Mouse (Mus musculus): ENCODE data around the gene Dst. TPM values are rescaled to one million over a fixed set of nuclear protein-coding genes. Genes with fewer than 3 reads are reported as not detected.

The Dst gene
- polyA plus RNA-seq, 1 experiment from 2014 or later = 63.1 TPM

DNA sequence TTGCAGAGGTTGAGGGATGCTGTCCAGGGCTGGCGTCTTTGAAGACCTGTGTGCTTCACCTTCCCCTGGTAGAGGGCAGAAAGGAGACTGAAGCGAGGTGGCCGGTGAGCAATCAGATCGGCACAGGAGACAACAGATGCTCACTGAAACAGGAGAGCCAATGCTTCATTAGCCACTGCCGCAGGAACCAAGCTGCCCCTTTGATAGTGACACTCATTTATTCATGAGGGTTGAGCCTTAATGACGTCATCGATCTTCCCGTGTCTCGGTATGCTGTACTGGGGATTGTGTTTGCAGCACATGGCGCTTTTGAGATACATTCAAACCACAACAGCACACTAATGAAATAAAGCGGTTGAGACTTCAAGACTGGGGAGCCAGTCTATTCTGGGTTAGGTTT, 250.8 kb downstream of the Dst start:
- Histone ChIP-seq H3K36me3 (replicated peaks; ENCODE audit: control insufficient read depth, insufficient read depth) (peaks cover 10% of the 10 kb centered on the region), H3K27me3 (ENCODE audit: control insufficient read depth, insufficient read depth, low read length) (no peaks in the 10 kb centered on the region), H3K27ac (no peak overlapping the region), H3K9me3 (ENCODE audit: control insufficient read depth, low read length) (no peaks in the 10 kb centered on the region), H3K4me3 (replicated peaks; ENCODE audit: low read length) (no peak overlapping the region), H3K4me2 (replicated peaks) (no peak overlapping the region), H3K4me1 (replicated peaks; ENCODE audit: control insufficient read depth, insufficient read depth, low read length) (no peaks in the 10 kb centered on the region), H3K9ac (no peak overlapping the region)
- DNase-seq (ENCODE audit: low spot score) (no peak), ATAC-seq (ENCODE audit: low FRiP score) (peak; percentile 73; the same call in 1 of the 2 replicates)
- WGBS = 33% methylated on average over 11 of the region's 11 CpGs

DNA sequence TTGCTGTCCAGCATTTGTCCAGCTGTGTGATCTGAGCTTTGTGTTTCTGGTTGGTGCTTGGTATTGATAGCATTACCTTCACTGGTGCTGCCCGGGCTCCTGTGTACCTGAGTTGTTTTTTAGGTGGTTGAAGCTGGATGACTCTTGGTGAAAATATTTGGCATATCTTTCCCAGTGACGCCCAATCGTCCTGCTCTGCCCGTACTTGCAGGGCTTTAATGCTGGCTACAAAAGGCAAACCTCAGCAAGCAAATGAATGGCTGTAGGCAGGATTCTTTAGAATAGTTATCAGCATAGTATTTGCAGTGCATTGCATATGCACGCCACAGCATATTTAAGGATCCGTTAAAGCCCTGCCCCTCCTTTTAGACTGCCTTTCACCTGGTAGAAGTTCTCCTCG, 251.9 kb downstream of the Dst start:
- no peaks in the 10 kb centered on the region for H3K4me1 ChIP-seq (replicated peaks; ENCODE audit: control insufficient read depth, insufficient read depth, low read length)
- WGBS = 94% methylated on average over 7 of the region's 7 CpGs

GRCm38 (mm10) chr1:34164616-34165295, 256.7 kb downstream of the Dst start:
- Histone ChIP-seq H3K27me3 (ENCODE audit: control insufficient read depth, insufficient read depth, low read length) (no peaks in the 10 kb centered on the region), H3K36me3 (replicated peaks; ENCODE audit: control insufficient read depth, insufficient read depth) (peaks cover 58% of the 10 kb centered on the region), H3K27ac (no peak overlapping the region), H3K4me2 (replicated peaks) (no peak overlapping the region), H3K4me3 (replicated peaks; ENCODE audit: low read length) (no peak overlapping the region), H3K9me3 (ENCODE audit: control insufficient read depth, low read length) (no peaks in the 10 kb centered on the region), H3K9ac (no peak overlapping the region), H3K4me1 (replicated peaks; ENCODE audit: control insufficient read depth, insufficient read depth, low read length) (no peaks in the 10 kb centered on the region)
- ATAC-seq (ENCODE audit: low FRiP score) = 0 out of 2 replicates have a peak, but pooled peaks have one; percentile 47
- peak; percentile 88 for DNase-seq (ENCODE audit: low spot score)
- WGBS = 69% methylated on average over 14 of the region's 14 CpGs

More for the DNA sequence above, 251.9 kb downstream of the Dst start:
- DNase-seq (ENCODE audit: low spot score) (no peak), ATAC-seq (ENCODE audit: low FRiP score) (no peak)
- Histone ChIP-seq H3K4me2 (replicated peaks) (no peak overlapping the region), H3K9ac (no peak overlapping the region), H3K4me3 (replicated peaks; ENCODE audit: low read length) (no peak overlapping the region), H3K27ac (no peak overlapping the region), H3K36me3 (replicated peaks; ENCODE audit: control insufficient read depth, insufficient read depth) (peaks cover 20% of the 10 kb centered on the region), H3K9me3 (ENCODE audit: control insufficient read depth, low read length) (no peaks in the 10 kb centered on the region), H3K27me3 (ENCODE audit: control insufficient read depth, insufficient read depth, low read length) (no peaks in the 10 kb centered on the region)

- no peaks in the 10 kb centered on the region for H3K9me3 ChIP-seq (ENCODE audit: control insufficient read depth, low read length)
- no peak overlapping the region for H3K9ac ChIP-seq
- no peaks in the 10 kb centered on the region for H3K27me3 ChIP-seq (ENCODE audit: control insufficient read depth, insufficient read depth, low read length)
- no peak overlapping the region for H3K4me3 ChIP-seq (replicated peaks; ENCODE audit: low read length)
- DNase-seq (ENCODE audit: low spot score) (no peak), ATAC-seq (ENCODE audit: low FRiP score) (no peak)
- no peak overlapping the region for H3K4me2 ChIP-seq (replicated peaks)
- no peak overlapping the region for H3K27ac ChIP-seq
- H3K36me3 ChIP-seq (replicated peaks; ENCODE audit: control insufficient read depth, insufficient read depth) = peaks cover 70% of the 10 kb centered on the region
- no peaks in the 10 kb centered on the region for H3K4me1 ChIP-seq (replicated peaks; ENCODE audit: control insufficient read depth, insufficient read depth, low read length)
- 75% methylated on average over 4 of the region's 4 CpGs for WGBS
These were observed 257.9 kb downstream of the Dst start for GRCm38 (mm10) chr1:34165926-34166325.

DNA sequence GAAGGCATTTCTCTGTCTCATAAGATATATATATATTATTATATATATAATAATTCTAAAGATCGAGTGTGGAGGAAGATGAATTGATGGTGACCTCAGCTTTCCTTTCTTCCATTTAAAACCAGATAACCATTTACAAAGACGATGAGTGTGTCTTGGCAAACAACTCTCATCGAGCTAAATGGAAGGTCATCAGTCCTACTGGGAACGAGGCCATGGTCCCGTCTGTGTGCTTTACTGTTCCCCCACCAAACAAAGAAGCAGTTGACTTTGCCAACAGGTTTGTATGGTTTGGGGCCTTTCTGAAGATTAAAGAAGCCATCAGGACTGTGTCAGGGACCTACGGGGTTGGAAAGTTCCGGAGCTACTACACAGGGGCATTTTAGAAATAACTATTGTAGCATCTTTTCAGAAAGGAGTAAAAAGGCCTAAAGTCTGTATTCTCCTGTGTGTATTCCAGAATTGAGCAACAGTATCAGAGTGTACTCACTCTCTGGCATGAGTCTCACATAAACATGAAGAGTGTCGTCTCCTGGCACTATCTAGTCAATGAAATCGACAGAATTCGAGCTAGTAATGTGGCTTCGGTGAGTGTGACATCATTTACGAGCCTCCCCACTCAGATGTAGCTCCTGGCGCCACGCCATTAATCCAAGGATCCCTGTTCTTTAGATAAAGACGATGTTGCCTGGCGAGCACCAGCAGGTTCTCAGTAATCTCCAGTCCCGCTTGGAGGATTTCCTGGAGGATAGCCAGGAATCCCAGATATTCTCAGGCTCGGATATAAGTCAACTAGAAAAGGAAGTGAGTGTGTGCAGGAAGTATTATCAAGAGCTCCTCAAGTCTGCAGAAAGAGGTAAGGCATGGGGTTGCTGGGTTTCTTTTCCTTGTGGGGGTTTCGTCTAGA, 259.4 kb downstream of the Dst start:
- DNase-seq (ENCODE audit: low spot score) (peak; percentile 36), ATAC-seq (ENCODE audit: low FRiP score) (peak; percentile 48; the same call in 1 of the 2 replicates)
- H3K9ac ChIP-seq = no peak overlapping the region
- H3K27me3 ChIP-seq (ENCODE audit: control insufficient read depth, insufficient read depth, low read length) = no peaks in the 10 kb centered on the region
- peak overlapping the region; percentile 12; the same call in 1 of the 2 replicates for H3K27ac ChIP-seq
- H3K9me3 ChIP-seq (ENCODE audit: control insufficient read depth, low read length) = no peaks in the 10 kb centered on the region
- peaks cover 78% of the 10 kb centered on the region for H3K36me3 ChIP-seq (replicated peaks; ENCODE audit: control insufficient read depth, insufficient read depth)
- H3K4me2 ChIP-seq (replicated peaks) = no peak overlapping the region
- no peaks in the 10 kb centered on the region for H3K4me1 ChIP-seq (replicated peaks; ENCODE audit: control insufficient read depth, insufficient read depth, low read length)
- no peak overlapping the region for H3K4me3 ChIP-seq (replicated peaks; ENCODE audit: low read length)
- 69% methylated on average over 19 of the region's 19 CpGs for WGBS

GRCm38 (mm10) chr1:34169086-34169485, 261.1 kb downstream of the Dst start:
- H3K36me3 ChIP-seq (replicated peaks; ENCODE audit: control insufficient read depth, insufficient read depth) = peaks cover 88% of the 10 kb centered on the region
- WGBS = 92% methylated on average over 12 of the region's 12 CpGs
- ATAC-seq (ENCODE audit: low FRiP score) = no peak

DNA sequence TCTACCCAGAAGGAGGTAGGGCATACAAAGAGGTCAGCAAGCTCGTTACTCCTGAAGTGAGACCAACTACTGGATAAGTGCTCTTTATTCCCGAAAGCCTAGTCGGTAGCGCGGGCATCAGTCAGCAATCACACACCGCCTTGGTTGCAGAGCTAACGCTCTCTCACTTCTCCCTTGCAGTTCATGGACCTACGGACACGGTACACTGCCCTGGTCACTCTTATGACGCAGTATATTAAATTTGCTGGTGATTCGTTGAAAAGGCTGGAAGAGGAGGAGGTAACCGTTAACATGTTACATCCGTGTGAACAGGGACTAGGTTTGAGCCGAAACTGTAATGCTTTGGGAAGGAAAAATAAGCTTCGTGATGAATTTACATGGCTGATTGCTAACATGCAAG, 266.5 kb downstream of the Dst start:
- H3K9ac ChIP-seq = no peak overlapping the region
- no peak overlapping the region for H3K4me2 ChIP-seq (replicated peaks)
- H3K27ac ChIP-seq = no peak overlapping the region
- no peaks in the 10 kb centered on the region for H3K4me1 ChIP-seq (replicated peaks; ENCODE audit: control insufficient read depth, insufficient read depth, low read length)
- ATAC-seq (ENCODE audit: low FRiP score) (no peak), DNase-seq (ENCODE audit: low spot score) (no peak)
- H3K27me3 ChIP-seq (ENCODE audit: control insufficient read depth, insufficient read depth, low read length) = no peaks in the 10 kb centered on the region
- 96% methylated on average over 15 of the region's 15 CpGs for WGBS
- H3K4me3 ChIP-seq (replicated peaks; ENCODE audit: low read length) = no peak overlapping the region
- peaks cover 95% of the 10 kb centered on the region for H3K36me3 ChIP-seq (replicated peaks; ENCODE audit: control insufficient read depth, insufficient read depth)
- H3K9me3 ChIP-seq (ENCODE audit: control insufficient read depth, low read length) = no peaks in the 10 kb centered on the region

More at GRCm38 (mm10) chr1:34169086-34169485, 261.1 kb downstream of the Dst start:
- no peak overlapping the region for H3K27ac ChIP-seq
- H3K4me1 ChIP-seq (replicated peaks; ENCODE audit: control insufficient read depth, insufficient read depth, low read length) = no peaks in the 10 kb centered on the region
- no peak overlapping the region for H3K9ac ChIP-seq
- no peaks in the 10 kb centered on the region for H3K9me3 ChIP-seq (ENCODE audit: control insufficient read depth, low read length)
- no peak overlapping the region for H3K4me2 ChIP-seq (replicated peaks)
- H3K27me3 ChIP-seq (ENCODE audit: control insufficient read depth, insufficient read depth, low read length) = no peaks in the 10 kb centered on the region
- H3K4me3 ChIP-seq (replicated peaks; ENCODE audit: low read length) = no peak overlapping the region
- no peak for DNase-seq (ENCODE audit: low spot score)

DNA sequence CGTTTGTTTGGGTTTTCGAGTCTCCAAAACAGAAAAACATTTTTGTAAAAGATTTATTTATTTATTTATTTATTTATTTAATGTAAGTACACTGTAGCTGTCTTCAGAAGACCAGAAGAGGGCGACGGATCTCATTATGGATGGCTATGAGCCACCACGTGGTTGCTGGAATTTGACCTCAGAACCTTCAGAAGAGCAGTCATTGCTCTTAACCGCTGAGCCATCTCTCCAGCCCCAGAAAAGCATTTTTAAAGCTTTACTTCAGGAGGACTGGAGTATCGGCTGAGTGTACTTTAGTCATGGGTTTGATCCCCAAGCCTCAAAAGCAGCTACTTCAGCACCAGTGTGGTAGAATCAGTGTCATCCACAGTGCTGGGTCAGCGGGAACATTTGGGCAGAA, 266.9 kb downstream of the Dst start:
- Histone ChIP-seq H3K4me3 (replicated peaks; ENCODE audit: low read length) (no peak overlapping the region), H3K4me2 (replicated peaks) (no peak overlapping the region), H3K27ac (no peak overlapping the region), H3K4me1 (replicated peaks; ENCODE audit: control insufficient read depth, insufficient read depth, low read length) (no peaks in the 10 kb centered on the region), H3K9ac (no peak overlapping the region), H3K9me3 (ENCODE audit: control insufficient read depth, low read length) (no peaks in the 10 kb centered on the region), H3K36me3 (replicated peaks; ENCODE audit: control insufficient read depth, insufficient read depth) (peaks cover 95% of the 10 kb centered on the region), H3K27me3 (ENCODE audit: control insufficient read depth, insufficient read depth, low read length) (no peaks in the 10 kb centered on the region)
- DNase-seq (ENCODE audit: low spot score) = no peak
- ATAC-seq (ENCODE audit: low FRiP score) = no peak
- 87% methylated on average over 8 of the region's 8 CpGs for WGBS

- Histone ChIP-seq H3K27me3 (ENCODE audit: control insufficient read depth, insufficient read depth, low read length) (no peaks in the 10 kb centered on the region), H3K27ac (no peak overlapping the region), H3K9ac (no peak overlapping the region), H3K9me3 (ENCODE audit: control insufficient read depth, low read length) (no peaks in the 10 kb centered on the region), H3K4me3 (replicated peaks; ENCODE audit: low read length) (no peak overlapping the region), H3K36me3 (replicated peaks; ENCODE audit: control insufficient read depth, insufficient read depth) (peaks cover 84% of the 10 kb centered on the region), H3K4me1 (replicated peaks; ENCODE audit: control insufficient read depth, insufficient read depth, low read length) (no peaks in the 10 kb centered on the region), H3K4me2 (replicated peaks) (no peak overlapping the region)
- DNase-seq (ENCODE audit: low spot score) (no peak), ATAC-seq (ENCODE audit: low FRiP score) (no peak)
- WGBS = 92% methylated on average over 41 of the region's 41 CpGs
These were observed 270.1 kb downstream of the Dst start for GRCm38 (mm10) chr1:34178022-34178727.
